Mouse (Mus musculus): ENCODE results near the gene Atg10. TPM values are rescaled to one million over a fixed set of nuclear protein-coding genes. Genes with fewer than 3 reads are reported as not detected.
A peak's percentile ranks its signal among the peaks of the same experiment; 100 is the strongest.

The Atg10 gene
- total RNA-seq, 2 experiments from 2014 or later, result 14.4 to 16.0 TPM

DNA sequence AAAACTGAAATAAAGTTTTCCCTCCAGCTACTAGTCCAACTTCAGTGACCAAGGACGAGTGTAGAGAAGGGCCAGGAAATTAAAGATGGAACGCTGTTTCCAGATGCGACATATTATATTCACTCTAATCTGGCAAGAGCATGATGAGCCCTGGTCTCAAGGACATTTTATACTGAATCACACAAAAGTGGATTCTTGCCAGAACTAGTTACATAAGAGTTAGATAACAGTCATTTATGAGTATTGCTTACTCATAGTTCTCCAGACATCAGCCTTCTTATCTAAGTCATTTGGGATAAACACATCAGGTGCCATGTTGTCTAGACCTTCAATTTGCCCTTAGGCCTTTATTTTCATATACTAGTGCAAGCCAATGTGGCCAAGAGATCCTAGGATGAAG, 108.9 kb downstream of the Atg10 start:
- no peak for DNase-seq

DNA sequence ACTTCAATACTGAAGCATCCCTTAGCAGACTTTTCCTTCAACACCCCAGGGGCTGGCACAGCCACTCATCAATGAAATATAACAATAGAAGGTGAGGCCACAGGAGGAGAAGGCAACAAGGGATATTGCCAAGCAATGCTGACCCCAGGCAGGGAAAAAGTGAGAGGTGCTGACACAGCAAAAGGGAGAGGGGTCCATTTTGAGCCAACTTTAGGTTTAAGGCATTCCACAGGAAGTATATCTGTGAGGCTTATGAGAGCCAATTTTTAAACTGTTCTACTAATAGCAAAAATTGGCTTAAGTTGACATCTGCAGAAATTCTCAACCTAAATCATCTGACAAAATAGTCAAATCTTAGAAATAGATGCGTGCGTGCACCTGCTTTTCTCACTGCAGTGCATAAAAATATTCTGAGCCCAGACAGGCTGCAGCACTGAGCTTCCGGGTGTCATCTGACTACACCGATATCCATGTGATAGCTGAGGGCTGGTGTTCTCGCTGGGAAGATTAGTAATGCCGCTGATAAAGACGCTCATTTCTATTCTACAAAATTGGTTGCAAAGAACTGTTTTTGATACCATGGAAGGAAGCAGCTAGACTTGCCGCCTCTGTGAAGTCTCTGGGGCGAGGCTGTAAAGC, 116.3 kb downstream of the Atg10 start:
- no peak for DNase-seq

DNA sequence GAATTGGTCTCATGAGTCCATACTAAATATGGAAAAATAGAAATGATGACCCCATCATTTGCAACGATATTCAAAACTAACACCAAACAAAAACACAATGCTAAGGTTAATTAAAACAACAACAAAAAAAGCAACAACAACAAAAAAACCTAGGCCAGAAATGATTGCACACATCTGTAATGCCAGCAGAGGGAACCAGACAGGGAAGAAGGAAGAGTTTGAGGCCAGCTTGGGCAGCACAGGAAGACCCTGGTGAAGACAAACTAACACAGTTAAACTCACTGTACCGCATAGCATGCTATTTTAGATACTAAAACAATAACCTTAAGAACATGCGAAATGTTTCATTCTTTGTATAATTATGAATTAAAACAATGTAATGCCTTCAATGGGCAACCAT, 121.5 kb downstream of the Atg10 start:
- no peak for DNase-seq

DNA sequence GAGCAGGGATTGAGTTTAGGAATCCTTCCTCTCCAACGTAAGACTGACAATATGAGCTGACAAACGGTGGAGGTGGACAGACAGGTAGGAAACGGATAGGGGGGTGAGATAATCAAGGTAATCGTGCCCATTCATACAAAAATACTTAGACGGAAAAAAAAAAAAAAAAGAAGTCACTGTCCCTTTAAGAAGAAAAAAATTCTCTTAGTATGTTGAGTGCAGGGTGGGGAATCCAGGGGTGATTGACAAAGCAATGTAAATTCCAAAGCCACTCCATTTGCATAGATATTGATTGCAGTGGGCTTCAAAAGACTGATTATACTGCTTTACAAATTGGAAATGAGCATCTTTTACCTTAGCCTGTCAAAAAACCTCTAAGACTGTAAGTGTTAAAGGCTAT, 123.4 kb downstream of the Atg10 start:
- DNase-seq, result no peak

DNA sequence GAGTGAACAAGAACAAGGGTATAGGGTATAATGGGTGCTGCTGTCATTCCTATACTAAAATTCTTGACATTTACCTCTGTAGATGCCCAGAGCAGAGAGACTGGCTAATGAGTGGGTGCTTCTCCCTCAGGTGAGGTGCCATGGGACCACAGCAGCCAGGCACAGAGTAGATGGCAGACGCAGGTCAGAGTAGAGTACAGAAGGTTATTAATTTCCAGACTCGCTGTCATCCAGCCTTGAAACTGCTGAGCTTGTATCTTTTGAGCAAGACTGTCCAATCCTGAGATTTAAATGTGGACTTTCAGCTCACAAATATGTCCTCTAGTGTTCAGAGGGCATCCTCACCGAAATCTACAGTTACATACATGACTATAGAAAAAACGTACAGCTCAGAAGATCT, 128.9 kb downstream of the Atg10 start:
- DNase-seq, result no peak

DNA sequence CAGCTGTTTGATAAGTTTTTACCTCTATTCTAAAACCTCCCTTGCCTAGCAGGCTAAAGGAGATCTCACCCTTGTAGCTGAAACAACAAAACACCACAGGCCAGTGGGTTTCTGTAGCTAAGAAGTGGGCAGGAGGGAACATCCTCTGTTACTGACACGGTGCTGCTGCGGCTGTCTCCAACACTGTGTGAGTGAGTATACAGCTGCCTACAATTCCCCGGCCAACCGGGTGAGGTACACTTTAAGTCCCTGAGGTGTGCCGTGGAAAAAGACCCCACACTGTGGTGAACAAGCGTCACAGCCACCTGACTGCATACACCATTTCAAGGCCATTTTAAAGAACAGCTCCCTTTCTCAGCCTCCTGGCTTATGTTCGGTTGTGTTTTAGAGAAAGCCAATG, 129.6 kb downstream of the Atg10 start:
- no peak for DNase-seq

DNA sequence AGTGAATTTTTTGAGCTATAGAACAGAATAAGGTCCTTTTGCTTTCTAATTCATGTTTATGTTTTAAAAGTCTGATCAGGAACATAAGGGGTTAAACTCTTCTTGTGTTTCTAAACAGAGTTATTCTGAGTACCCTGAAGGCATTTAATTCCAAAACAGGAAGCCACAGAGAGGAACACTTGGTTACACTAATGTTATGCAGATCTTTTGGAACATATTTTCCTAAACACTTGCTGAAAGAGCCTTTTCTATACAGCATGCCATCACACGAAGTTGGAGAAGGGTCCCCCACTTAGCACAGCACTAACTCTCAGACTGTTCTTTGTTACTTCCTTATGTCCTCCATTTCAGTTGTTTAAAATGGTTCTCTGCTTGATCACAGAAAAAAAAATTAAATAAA, 130.2 kb downstream of the Atg10 start:
- no peak for DNase-seq

DNA sequence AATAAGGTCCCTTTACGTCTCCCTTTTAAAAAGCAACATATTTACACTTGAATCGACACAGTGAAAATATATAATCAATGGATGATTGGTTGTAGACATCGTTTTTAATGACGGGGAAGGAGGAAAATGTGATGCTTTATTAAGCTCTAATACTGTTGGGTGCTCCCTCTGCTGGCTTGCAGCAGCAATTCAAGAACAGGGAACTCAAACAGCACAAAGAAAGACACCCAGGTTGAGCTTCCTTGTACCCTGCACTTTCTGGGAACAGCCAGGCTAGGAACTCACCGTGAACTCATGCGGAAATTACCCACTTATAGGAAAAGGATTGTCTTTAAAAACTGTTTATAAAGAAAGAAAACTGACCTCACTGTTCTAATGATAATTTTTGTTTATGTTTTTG, 130.6 kb downstream of the Atg10 start:
- peak in 1 of 2 experiments; percentile 10 for DNase-seq

DNA sequence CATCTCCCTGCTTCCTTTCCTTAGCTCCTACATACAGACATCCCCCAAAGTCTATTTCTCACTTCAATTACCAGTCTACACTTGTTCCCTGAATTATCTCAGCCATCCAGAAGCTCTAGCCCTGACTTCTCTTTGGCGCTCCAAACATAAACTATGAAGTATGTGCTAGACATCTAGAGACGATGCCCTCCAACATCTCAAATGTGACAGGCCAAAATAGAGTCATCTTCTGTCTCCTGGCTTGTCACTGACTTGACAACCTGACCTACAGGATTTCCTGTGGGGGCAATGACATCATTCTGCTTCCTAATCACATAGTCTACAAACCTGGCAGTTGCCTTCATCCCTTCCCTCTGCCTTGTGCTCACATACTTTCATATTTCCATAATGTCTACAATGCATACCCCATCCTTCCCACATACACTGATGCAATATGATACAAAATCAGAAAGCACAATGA, 132.0 kb downstream of the Atg10 start:
- DNase-seq, result no peak

DNA sequence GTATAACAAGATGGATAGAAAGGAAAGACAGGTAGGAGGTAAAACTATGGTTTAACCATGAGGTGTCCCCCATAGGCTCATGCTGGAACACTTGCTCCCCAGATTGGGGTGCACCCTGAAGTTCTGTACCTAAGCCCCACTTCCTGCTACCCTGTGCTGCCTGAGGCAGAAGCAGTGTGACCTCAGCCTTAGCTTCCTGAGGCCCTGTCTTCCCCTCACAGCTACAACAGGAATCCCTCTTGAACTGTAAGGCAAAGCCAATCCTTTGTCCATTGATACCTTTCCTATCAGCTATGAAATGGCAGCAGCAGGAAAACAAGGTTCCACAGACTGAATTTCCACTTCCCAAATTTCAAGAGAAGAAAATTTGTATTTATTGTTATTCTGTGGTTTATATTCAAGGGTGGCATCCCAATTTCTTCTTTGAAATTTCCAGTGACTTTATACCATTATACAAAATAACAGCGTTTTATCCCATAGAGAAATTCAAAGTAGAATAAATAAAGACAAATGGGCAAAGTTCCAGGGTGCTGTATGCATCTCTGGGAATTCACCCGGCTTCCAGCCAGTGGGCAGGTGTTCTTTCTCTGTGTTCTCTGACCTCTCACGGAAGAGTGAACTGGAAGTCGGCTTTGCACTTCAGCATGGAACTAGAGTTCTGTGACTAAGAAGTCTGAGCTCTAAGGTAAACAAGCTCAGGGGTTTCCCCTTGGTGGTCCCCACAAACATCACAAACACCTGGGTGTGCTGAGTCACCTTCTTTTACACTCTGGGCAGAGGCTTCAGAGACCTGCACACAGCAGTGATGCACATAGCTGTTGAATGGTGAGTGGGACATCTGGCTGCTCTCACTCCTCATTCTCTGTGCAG, 132.7 kb downstream of the Atg10 start:
- DNase-seq, result no peak

DNA sequence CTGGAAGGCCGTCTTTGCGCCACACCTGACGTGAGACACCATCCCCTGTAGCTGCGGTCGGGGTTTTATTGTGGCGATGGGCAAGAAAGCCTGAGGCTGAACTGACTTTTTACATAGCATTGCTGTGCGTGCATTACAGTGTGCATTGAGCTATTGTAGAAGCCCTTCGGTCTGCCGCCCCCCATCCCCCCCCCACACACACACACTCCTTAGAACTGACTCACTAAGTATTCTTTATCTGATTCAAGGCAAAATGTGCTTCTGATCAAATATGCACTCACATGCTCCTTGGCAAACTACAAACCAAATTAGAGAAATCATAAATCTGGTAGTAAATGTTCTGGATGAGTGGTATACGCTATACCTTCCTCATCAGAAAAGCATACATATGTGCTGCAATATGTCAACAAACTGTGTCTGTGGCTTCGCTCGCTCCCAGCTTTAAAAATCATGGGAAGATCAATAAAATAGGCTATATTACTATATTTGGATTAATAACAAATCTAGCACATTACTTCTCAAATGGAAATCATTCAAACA, 137.3 kb downstream of the Atg10 start:
- no peak for DNase-seq

DNA sequence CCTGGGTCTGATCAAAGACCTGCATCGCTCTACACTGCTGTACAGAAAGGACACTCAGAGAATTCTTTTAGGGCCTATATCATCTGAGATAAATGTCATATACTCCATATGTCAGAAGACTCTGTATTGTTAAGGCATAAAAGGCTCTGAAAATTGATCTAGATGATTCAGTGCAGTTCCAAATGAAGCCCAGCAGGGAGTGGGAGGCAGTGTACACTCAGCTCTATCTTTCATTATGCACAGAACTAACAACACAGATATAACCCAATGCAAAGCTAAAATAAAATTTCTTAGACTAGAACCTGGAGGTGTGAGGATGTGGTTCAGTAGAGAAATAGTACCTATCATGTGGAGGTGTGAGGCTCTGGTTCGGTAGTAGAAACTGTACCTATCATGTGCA, 151.4 kb downstream of the Atg10 start:
- no peak for DNase-seq

DNA sequence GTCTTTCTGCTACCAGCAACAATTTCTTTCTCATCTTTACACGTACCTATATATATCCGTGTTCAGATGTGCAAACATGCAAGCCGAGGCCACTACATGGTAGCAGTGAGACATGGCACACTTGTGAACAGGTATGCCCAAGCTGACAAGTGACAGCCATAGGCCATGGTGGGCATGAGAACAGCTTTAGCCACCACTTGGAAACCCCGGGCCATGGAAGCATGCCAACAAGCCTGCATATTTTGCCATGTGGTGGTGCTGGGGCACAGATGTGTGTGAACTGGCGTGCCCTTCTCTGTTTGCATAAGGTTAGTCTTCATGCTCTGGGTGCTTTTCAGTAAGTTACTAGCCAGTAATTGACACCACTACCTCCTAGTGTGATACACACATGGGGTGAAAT, 162.9 kb downstream of the Atg10 start:
- DNase-seq, result no peak

DNA sequence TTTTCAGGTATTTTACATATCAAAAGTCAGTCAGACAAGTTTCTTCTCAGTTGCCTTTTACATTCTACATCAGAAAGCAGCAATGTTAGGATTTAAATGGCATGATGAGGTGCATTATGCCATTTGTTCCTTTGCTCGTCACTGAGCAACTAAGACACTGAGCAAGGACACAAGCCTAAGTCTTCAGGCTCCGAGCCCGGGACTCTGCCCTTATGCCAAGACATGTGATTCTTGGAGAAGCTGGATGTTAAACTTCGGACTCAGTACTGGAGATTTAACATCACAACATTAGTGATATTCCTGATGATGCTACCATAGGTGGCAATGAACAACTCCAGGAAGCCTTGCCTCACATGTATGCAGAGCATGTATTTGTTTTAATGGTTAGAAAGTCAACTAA, 175.6 kb downstream of the Atg10 start:
- DNase-seq, result no peak

DNA sequence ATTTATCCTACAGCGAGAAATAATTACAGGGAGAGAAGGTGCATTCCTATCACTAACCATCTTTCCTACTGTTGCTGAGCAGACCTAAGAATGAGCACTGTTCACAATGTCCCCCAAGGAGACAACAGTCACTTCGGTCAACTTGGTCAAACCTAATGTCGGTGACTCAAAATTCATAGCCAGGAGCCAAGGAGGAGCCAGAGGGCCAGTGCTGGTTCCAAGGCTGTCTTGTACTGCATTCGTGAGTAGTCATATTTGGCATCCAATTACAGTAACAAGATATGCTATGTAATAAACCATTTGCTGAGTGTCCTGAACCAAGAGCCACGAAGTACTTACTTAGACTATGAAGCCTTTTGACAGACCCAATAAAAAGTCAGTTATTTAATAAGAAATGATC, 176.9 kb downstream of the Atg10 start:
- no peak for DNase-seq

DNA sequence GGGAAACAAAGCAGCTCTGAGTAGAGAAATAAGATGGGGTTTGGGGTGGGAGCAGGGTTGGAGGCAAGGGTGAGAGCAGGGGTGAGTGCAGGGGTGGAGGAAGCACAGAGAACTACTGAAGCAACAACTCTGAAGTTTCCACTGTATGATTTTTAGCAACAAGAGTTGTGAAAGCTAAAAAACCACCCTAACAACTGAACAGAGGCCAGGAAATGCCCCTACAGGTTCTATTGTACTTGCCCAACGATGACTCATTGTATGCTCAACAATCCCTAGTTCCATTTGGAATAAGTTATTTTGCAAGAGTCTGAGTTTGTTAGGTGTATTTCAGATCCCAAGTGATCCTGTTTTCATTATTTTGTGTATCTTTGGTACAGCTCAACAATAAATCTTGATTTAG, 182.5 kb downstream of the Atg10 start:
- DNase-seq, result no peak

DNA sequence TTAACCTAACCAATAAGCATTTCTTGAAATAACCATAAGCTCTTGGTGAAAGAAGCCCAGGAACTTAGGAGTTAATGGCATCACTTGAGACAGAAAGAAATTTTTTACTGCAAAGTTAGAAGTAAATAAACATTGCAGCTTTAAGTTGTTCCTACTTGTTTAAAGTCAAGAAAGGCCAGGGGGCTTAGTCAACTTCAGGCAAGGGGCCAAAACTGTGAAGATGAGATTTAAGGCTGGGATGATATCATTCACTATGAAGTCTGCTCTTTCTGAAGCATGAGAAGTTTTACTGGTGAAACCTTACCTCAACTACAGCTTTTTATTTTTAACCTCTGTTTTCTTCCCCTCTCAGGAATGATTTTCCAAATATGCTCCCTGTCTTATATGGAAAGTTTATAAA, 183.3 kb downstream of the Atg10 start:
- DNase-seq, result no peak

DNA sequence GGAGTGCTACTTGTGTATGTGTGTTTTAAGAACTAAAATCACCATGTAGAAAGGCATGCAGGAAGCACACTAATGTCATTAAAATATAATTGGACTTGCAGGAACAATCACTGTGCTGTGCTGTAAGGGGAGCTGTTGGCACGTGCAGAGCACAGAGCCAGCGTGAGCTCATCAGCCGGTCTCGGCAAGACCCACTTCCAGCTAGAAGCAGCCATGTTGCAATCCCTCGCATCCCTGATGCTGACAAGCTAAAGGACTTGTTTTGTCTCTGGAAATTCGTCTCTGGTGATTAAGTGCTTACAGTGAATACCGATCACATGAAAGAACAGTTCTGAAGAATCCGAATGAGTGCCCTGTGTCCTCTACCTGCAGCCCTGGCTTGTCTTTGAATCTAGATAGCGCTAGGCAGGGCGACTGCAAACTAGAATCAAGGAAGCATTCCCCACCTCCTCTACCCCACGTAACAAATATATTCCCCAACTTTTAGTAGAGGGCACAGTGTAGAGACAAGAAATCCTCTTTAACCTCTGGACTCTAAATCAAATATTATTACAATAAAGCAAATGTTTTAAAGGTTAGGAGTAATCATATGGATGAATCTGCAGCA, 184.5 kb downstream of the Atg10 start:
- peak; percentile 45 to 60 for DNase-seq

DNA sequence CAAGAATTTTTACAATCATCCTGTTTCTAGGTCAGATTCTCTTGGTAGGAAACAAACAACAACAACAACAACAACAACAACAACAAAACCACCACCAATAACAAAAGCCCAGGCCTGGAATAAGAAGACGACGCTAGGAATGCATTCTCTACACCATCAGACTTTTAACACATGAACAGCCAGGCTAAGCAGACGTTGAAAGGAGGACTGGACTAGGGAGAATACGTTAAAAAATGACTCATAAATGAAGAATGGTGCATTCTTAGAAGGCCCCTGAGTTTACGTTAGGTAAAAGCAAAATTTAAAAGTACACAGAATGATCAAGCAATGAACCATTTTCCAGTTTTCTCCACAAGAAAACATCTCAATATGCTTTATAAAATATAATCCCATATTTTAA, 185.1 kb downstream of the Atg10 start:
- no peak for DNase-seq

DNA sequence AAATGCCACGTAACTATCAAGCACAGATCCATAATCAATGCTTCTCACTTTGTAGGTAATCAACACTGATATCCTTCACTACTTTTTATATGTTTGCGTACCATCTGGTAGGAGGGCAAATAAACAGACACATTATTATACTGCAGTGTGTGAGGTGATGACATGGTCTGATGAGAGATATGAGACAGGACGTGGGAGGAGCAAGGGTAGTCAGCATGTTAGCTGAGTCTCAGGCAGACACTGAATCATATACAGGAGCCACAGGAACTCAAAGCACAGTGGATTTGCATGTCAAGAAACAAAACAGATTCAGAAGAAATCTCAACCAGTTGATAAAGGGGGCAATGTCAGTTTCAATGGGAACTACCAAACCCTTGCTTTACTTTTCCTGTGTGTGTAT, 185.7 kb downstream of the Atg10 start:
- no peak for DNase-seq

DNA sequence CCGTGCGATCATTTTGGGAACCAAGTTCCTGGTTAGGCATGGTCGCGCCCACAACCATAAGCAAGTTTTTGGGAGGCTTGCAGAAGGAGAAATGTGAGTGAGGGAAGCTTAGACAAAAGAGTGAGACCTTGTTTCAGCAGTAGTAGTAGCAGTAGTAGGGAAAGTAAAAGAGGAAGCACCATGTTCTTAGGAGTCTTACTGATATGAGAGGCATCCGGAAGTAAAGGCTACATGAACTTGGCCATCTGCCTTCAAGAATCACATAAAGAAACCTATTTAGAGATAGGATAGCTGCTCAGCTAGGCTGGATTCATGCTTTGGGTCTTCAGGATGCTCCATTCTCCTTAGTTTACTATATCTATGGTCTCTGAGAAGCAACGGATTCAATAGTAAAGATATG, 186.4 kb downstream of the Atg10 start:
- no peak for DNase-seq

DNA sequence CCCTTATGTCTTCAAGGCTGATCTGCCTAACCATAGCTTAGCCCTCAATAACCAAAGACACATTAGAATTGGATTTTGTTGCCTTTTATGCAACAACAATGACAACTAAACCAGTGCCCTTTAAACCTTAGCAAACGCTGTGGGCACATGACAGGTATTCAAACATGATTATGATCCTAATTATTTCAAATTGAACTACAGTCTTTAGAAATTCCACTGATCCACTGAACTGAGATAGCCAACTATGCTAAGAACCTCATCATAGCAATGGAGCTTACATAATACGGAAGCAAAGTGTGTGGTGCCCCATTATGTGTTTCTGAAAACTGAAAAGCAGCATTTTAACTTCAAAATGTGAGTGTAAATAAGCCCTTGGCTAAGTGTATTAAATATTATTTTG, 191.9 kb downstream of the Atg10 start:
- DNase-seq, result no peak

DNA sequence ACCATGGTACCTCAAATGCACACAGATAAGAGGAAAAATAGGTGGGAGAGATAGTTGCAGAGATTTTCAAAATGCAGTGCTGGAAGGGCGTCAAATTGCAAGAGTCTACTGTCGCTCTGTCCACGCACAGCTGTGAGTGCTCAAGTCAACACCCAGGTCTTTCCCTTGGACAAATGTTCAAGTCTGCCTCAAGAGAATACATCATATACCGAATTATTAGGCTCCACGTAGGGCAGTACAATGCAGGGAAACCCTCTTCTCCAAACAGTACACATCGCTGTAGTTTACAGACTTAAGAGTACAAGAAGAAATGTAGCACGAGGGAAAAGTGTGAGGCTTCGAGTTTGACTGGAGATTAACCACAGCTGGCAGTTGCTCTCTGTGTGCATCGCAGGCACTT, 200.3 kb downstream of the Atg10 start:
- DNase-seq, result no peak

DNA sequence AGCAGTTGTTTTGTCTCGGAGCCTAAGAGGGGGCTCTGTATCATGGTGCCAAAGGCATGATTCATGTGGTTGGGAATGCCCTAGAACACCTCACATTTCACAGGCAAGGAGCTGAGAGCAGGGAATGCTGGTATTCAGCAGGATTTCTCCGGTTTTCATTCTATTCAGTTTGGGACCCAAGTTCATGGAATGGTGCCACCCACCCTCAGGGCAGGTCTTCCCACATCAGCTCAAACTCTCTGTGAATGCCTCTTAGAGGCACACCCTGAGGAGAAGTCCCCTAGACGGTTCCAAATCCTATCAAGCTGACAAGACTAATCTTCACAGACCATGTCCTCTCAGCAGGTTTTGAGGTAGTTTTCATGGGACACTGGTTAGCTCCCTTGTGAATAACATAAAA, 211.9 kb downstream of the Atg10 start:
- no peak for DNase-seq
